Mouse (Mus musculus): Measurements from ENCODE around the gene Zfp446.

DNA sequence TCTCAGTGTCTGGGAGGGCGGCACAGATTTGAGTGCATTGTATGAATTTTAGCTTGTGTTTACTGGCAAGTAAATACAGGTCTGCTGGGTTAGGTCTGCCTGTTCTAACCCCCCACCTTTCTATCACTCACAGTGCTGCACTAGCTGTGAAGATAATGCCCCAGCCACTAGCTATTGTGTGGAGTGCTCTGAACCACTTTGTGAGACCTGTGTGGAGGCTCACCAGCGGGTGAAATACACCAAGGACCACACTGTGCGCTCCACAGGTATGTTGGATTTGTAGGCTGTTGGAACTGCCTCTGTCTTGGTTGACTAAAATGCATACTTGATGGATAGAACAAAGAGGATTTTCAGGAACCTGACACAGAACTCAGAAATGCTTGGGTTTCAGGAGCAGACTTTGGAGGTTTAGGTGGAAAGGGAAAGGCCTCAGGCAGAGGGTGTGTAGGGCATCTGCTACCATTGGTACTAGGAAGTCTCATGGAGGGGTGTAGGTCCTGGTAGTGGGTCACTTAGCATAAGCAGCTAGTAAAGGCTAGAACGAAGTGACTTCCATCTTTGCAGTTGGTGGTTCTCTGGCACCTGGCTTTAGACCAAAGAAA is 48.0 kb downstream of the Zfp446 start:
- TF ChIP-seq CTCF (IDR thresholded peaks at IDR 0.05; ENCODE audit: borderline replicate concordance, insufficient read depth, low read depth, low read length) (no peak), POLR2A (IDR thresholded peaks at IDR 0.05; ENCODE audit: borderline replicate concordance, insufficient read depth, low read length) (no peak)
